Mouse (Mus musculus) WW6 (cell line): Measurements from ENCODE around the gene Sec14l5.
A peak's percentile ranks its signal among the peaks of the same experiment; 100 is the strongest.

Source experiments
- DNase-seq: peaks from one replicate; pipeline ENCODE4 v3.0.0-alpha.2; 2013; ENCODE audit warnings: low read depth, low spot score

Gene Sec14l5

GRCm38 (mm10) chr16:5153299-5154026 is 6.6 kb downstream of the Sec14l5 start:
- DNase-seq = no peak

GRCm38 (mm10) chr16:5155014-5155413 is 8.1 kb downstream of the Sec14l5 start:
- no peak for DNase-seq

- DNase-seq = no peak
Observed at GRCm38 (mm10) chr16:5156495-5156894, 9.6 kb downstream of the Sec14l5 start.

GRCm38 (mm10) chr16:5157113-5157512 is 10.2 kb downstream of the Sec14l5 start:
- DNase-seq = no peak

- DNase-seq = no peak
Observed at GRCm38 (mm10) chr16:5159248-5159647, 12.3 kb downstream of the Sec14l5 start.

GRCm38 (mm10) chr16:5164327-5164726 is 17.4 kb downstream of the Sec14l5 start:
- DNase-seq = no peak

- no peak for DNase-seq
Observed at GRCm38 (mm10) chr16:5168038-5168437, 21.1 kb downstream of the Sec14l5 start.

GRCm38 (mm10) chr16:5168829-5169228 is 21.9 kb downstream of the Sec14l5 start:
- no peak for DNase-seq

- no peak for DNase-seq
Observed at GRCm38 (mm10) chr16:5172636-5173035, 25.7 kb downstream of the Sec14l5 start.

- no peak for DNase-seq
Observed at GRCm38 (mm10) chr16:5183310-5183975, 36.5 kb downstream of the Sec14l5 start.

- DNase-seq = no peak
Observed at GRCm38 (mm10) chr16:5184101-5184500, 37.2 kb downstream of the Sec14l5 start.

GRCm38 (mm10) chr16:5184956-5185355 is 38.0 kb downstream of the Sec14l5 start:
- no peak for DNase-seq

- DNase-seq = no peak
Observed at GRCm38 (mm10) chr16:5185691-5186090, 38.8 kb downstream of the Sec14l5 start.

GRCm38 (mm10) chr16:5186234-5186633 is 39.3 kb downstream of the Sec14l5 start:
- DNase-seq = no peak

- DNase-seq = peak; percentile 38
Observed at GRCm38 (mm10) chr16:5195080-5195479, 48.2 kb downstream of the Sec14l5 start.

GRCm38 (mm10) chr16:5202681-5203080 is 55.8 kb downstream of the Sec14l5 start:
- no peak for DNase-seq

GRCm38 (mm10) chr16:5203200-5203599 is 56.3 kb downstream of the Sec14l5 start:
- no peak for DNase-seq

- DNase-seq = peak; percentile 70
Observed at GRCm38 (mm10) chr16:5203668-5204433, 56.9 kb downstream of the Sec14l5 start, which contains the start of gene Nagpa. Gene Nagpa, minus strand, starts transcription at chr16:5204012.

GRCm38 (mm10) chr16:5205431-5205970 is 58.6 kb downstream of the Sec14l5 start:
- DNase-seq = no peak

GRCm38 (mm10) chr16:5206051-5206450 is 59.1 kb downstream of the Sec14l5 start:
- no peak for DNase-seq

GRCm38 (mm10) chr16:5210365-5210764 is 63.5 kb downstream of the Sec14l5 start:
- DNase-seq = no peak

- DNase-seq = no peak
Observed at GRCm38 (mm10) chr16:5212150-5212549, 65.2 kb downstream of the Sec14l5 start.
